ENCODE assay signal across 19 mouse cellular contexts in the genomic region with DNA sequence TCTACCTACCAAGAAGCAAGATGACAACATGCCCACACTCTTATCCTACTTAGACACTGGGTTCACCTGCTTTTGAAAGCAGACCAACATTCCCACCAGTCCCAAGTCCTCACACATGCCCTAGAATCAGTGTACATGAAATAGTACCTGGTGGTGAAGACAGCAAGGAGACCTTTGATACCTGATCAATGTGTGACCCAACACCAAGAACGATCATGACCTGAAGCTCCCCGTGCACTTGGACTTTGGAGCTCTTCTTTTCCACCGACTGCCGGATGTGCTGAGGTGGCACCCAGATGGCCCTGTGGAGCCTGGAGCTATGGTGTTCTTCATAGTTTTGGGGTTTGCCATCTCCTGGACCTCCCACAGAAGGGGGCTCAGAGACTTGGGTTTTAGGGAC.
"Had no signal": no experiment of that assay in that cellular context is flagged by ENCODE, and none has a peak within 500 bp of the region (broad histone marks: within the 10 kb centered on the region; RNA-seq: fewer than 3 reads in every experiment).

No protein-coding gene starts in this region.

- ATAC-seq: hindbrain, postnatal 0 days; intestine, embryonic 16.5 days had no signal

- H3K9me3 ChIP-seq: heart, embryonic 13.5 days; heart, embryonic 15.5 days; hindbrain, embryonic 13.5 days; hindbrain, embryonic 15.5 days; limb, embryonic 13.5 days; limb, embryonic 15.5 days had no signal

- H3K4me1 ChIP-seq: heart, embryonic 15.5 days; hindbrain, embryonic 15.5 days had no signal

- H3K27ac ChIP-seq: heart, adult 2 months; heart, embryonic 13.5 days; heart, embryonic 15.5 days; hindbrain, embryonic 13.5 days; hindbrain, embryonic 15.5 days; hindbrain, postnatal 0 days; layer of hippocampus, adult 2 months; left cerebral cortex, adult 2 months; limb, embryonic 13.5 days; limb, embryonic 15.5 days had no signal

- H3K4me2 ChIP-seq: heart, embryonic 11.5 days; heart, embryonic 15.5 days; hindbrain, embryonic 13.5 days; hindbrain, embryonic 15.5 days; limb, embryonic 13.5 days; limb, embryonic 15.5 days had no signal

- H3K27me3 ChIP-seq: heart, embryonic 13.5 days; heart, embryonic 15.5 days; hindbrain, embryonic 15.5 days; limb, embryonic 15.5 days had no signal

- H3K9ac ChIP-seq: heart, embryonic 13.5 days; heart, embryonic 15.5 days; hindbrain, embryonic 13.5 days; hindbrain, embryonic 15.5 days; limb, embryonic 13.5 days; limb, embryonic 15.5 days had no signal

- DNase-seq: gastrocnemius, postnatal 14 days; gastrocnemius, postnatal 36 days; heart, postnatal 14 days; heart, postnatal 36 days; kidney, adult 11 months; kidney, adult 8-10 months; left cerebral cortex, postnatal 4 days had no signal

- H3K36me3 ChIP-seq: heart, embryonic 13.5 days; heart, embryonic 15.5 days; hindbrain, embryonic 13.5 days; hindbrain, embryonic 15.5 days; limb, embryonic 13.5 days; limb, embryonic 15.5 days had no signal

- H3K4me3 ChIP-seq: heart, adult 2 months; heart, embryonic 13.5 days; heart, embryonic 15.5 days; hindbrain, embryonic 13.5 days; hindbrain, embryonic 15.5 days; layer of hippocampus, adult 2 months; left cerebral cortex, adult 2 months; limb, embryonic 13.5 days; limb, embryonic 15.5 days had no signal
